Mouse (Mus musculus) testis, adult 2 months (tissue): Measurements from ENCODE around the gene Tlr2.

Experiments used
- CTCF ChIP-seq: fragments of 200-500 bp; IDR thresholded peaks from 2 replicates; pipeline ENCODE4 v1.5.1; 2012; ENCODE audit warnings: low read depth, mild to moderate bottlenecking, inconsistent platforms, low read length, moderate library complexity; ENCODE audit not compliant: control insufficient read depth, insufficient read depth, insufficient replicate concordance
- POLR2A ChIP-seq: fragments of 200-500 bp; IDR thresholded peaks from 2 replicates; pipeline ENCODE4 v1.6.1; 2012; ENCODE audit warnings: low read depth, mild to moderate bottlenecking, inconsistent platforms, low read length, moderate library complexity; ENCODE audit not compliant: control insufficient read depth

- TF ChIP-seq POLR2A (no peak; the same call in 1 of the 2 replicates), CTCF (no peak)
Measured at GRCm38 (mm10) chr3:83857621-83858020, 16.1 kb upstream of the Tlr2 start.
